Mouse (Mus musculus) testis, adult 10 weeks (tissue): ENCODE measurements around the gene Rapgef2. TPM values are rescaled to one million over a fixed set of nuclear protein-coding genes. Genes with fewer than 3 reads are reported as not detected.

Experiments used
- polyA plus RNA-seq: library from polyadenylated mRNA; stranded (reverse); fragments of 350-450 nt; fragmentation: Illumina TruSeq; extraction: RNeasy Lipid Tissue Mini Kit (QIAGEN cat#74804); gene quantifications from one replicate; pipeline ENCODE4 v1.2.3, GENCODE M21; 2014; ENCODE audit warnings: low read depth, low replicate concordance

Gene Rapgef2
- 2.0 TPM for polyA plus RNA-seq

GRCm38 (mm10) chr3:79286376-79287107, at the start of gene Rapgef2:
Rapgef2 (minus strand) TSS chr3:79286517.

Other genes starting within 250 kb of the Rapgef2 start
- gene Gm17359, start 50.1 kb upstream of the Rapgef2 start, polyA plus RNA-seq: 576 TPM